Comparison of ENCODE assay signal across 28 mouse cellular contexts in genomic region chr1:34587298-34588096, GRCm38 (mm10). TPM values are rescaled to one million over a fixed set of nuclear protein-coding genes. Genes with fewer than 3 reads are reported as not detected.
DNase-seq lines count a peak whose midpoint lies in the region; ATAC-seq and TF ChIP-seq lines count a peak whose summit lies in the region.
"Had no signal": no experiment of that assay in that cellular context is flagged by ENCODE, and none has a peak within 500 bp of the region (broad histone marks: within the 10 kb centered on the region; RNA-seq: fewer than 3 reads in every experiment).

No protein-coding gene starts in this region.

- ATAC-seq in cerebellum, adult (ENCODE audit: insufficient number of reproducible peaks, low FRiP score, low TSS enrichment) = no peak
- 0 out of 2 replicates have a peak, but pooled peaks have one; percentile 18 for ATAC-seq in stomach, embryonic 15.5 days (ENCODE audit: insufficient read depth, low FRiP score, low read depth)
- ATAC-seq: forebrain, embryonic 14.5 days; forebrain, embryonic 16.5 days; Patski had no signal

- peaks cover 3% of the 10 kb centered on the region for H3K9me3 ChIP-seq in CH12.LX (replicated peaks; ENCODE audit: low read length)
- no peaks in the 10 kb centered on the region for H3K9me3 ChIP-seq in stomach, embryonic 15.5 days
- H3K9me3 ChIP-seq: embryonic facial prominence, embryonic 12.5 days; forebrain, embryonic 10.5 days; forebrain, embryonic 12.5 days; G1E had no signal

- intact Hi-C loops in heart, postnatal 14 days (cut with DNase I) = no loop called here

- no peak overlapping the region for H3K4me3 ChIP-seq in CH12.LX (replicated peaks in 1 of 3; ENCODE audit: low read depth in 2 of 3, low read length in 2 of 3, poor library complexity in 1 of 3)
- no peak overlapping the region for H3K4me3 ChIP-seq in stomach, embryonic 15.5 days (replicated peaks)
- H3K4me3 ChIP-seq: embryonic facial prominence, embryonic 12.5 days; erythroblast, embryonic 14.5 days; forebrain, embryonic 10.5 days; forebrain, embryonic 12.5 days; gastrocnemius, adult 2 months had no signal

- in situ Hi-C loops in CH12.LX (cut with MboI; ENCODE audit: low pct_ligation_motif_present, low pct_unique_long_range_greater_than_20kb, low sequenced_read_pairs) = no loop called here

- peak overlapping the region; percentile 63 for H3K27ac ChIP-seq in CH12.LX (ENCODE audit: insufficient read depth, low read depth)
- H3K27ac ChIP-seq in stomach, embryonic 15.5 days = no peak overlapping the region
- H3K27ac ChIP-seq: embryonic facial prominence, embryonic 12.5 days; forebrain, embryonic 10.5 days; forebrain, embryonic 12.5 days; gastrocnemius, adult 2 months had no signal

- no peak for TF ChIP-seq CTCF in CH12.LX (conservative IDR thresholded peaks at IDR 0.05 in 1 of 2, IDR thresholded peaks at IDR 0.05 in 1 of 2; ENCODE audit: low read depth in 2 of 2, low read length in 2 of 2)

- H3K79me2 ChIP-seq in CH12.LX (replicated peaks; ENCODE audit: control insufficient read depth, extremely low read depth, insufficient read depth, poor library complexity, severe bottlenecking) = no peaks in the 10 kb centered on the region

- H3K4me1 ChIP-seq in CH12.LX (ENCODE audit: control insufficient read depth in 1 of 2, insufficient read depth in 2 of 2) = peaks cover 18 to 28% of the 10 kb centered on the region in 2 experiments
- H3K4me1 ChIP-seq in stomach, embryonic 15.5 days = no peaks in the 10 kb centered on the region
- H3K4me1 ChIP-seq: embryonic facial prominence, embryonic 12.5 days; forebrain, embryonic 10.5 days; forebrain, embryonic 12.5 days had no signal

- TF ChIP-seq EP300 in CH12.LX (IDR thresholded peaks at IDR 0.05; ENCODE audit: low read length) = peak; percentile 60

- 80% methylated on average over 22 of the region's 22 CpGs for WGBS in stomach, embryonic 15.5 days

- no peak; the same call in 1 of the 2 replicates for TF ChIP-seq RAD21 in CH12.LX (IDR thresholded peaks at IDR 0.05; ENCODE audit: low read depth, low read length)

- TF ChIP-seq POLR2A in CH12.LX (IDR thresholded peaks at IDR 0.05; ENCODE audit: low read depth, low read length) = 0 out of 2 replicates have a peak, but pooled peaks have one; percentile 21

- dilution Hi-C loops in CH12.LX (cut with MboI; ENCODE audit: extremely low pct_ligation_motif_present, extremely low pct_unique_long_range_greater_than_20kb, low sequenced_read_pairs) = no loop called here

- DNase-seq in cerebellum, adult 9-10 months = peak; percentile 34
- no peak for DNase-seq in cerebellum, postnatal 14 days
- peak; percentile 14 to 27 for DNase-seq in cerebellum, postnatal 25 days
- DNase-seq in CH12.LX (ENCODE audit: extremely low read depth) = peak; percentile 79
- no peak for DNase-seq in heart, postnatal 14 days
- no peak for DNase-seq in T-cell, adult 2 months (ENCODE audit: low spot score)
- DNase-seq: adrenal gland, adult 2 months; adrenal gland, postnatal 10 days; adrenal gland, postnatal 25 days; cerebellum, postnatal 10 days; embryo, embryonic 11 days; gastrocnemius, adult 2 months had no signal

- H3K36me3 ChIP-seq in CH12.LX (replicated peaks in 1 of 2; ENCODE audit: control insufficient read depth in 1 of 2, insufficient read depth in 1 of 2, low read length in 1 of 2) = no peaks in the 10 kb centered on the region
- no peaks in the 10 kb centered on the region for H3K36me3 ChIP-seq in stomach, embryonic 15.5 days
- H3K36me3 ChIP-seq: embryonic facial prominence, embryonic 12.5 days; forebrain, embryonic 10.5 days; G1E had no signal

- H3K9ac ChIP-seq in CH12.LX (ENCODE audit: insufficient read depth, low read depth) = no peak overlapping the region
- no peak overlapping the region for H3K9ac ChIP-seq in stomach, embryonic 15.5 days
- H3K9ac ChIP-seq: embryonic facial prominence, embryonic 12.5 days; forebrain, embryonic 12.5 days had no signal

- H3K27me3 ChIP-seq in CH12.LX (replicated peaks) = peaks cover 21% of the 10 kb centered on the region
- no peaks in the 10 kb centered on the region for H3K27me3 ChIP-seq in stomach, embryonic 15.5 days (replicated peaks)
- H3K27me3 ChIP-seq: embryonic facial prominence, embryonic 12.5 days had no signal

- peak overlapping the region; percentile 35 for H3K4me2 ChIP-seq in CH12.LX (ENCODE audit: insufficient read depth, low read depth, poor library complexity, severe bottlenecking)
- no peak overlapping the region for H3K4me2 ChIP-seq in stomach, embryonic 15.5 days
- H3K4me2 ChIP-seq: embryonic facial prominence, embryonic 12.5 days; forebrain, embryonic 12.5 days had no signal

TF ChIP-seq in CH12.LX, 34 proteins besides CTCF, POLR2A, EP300 and RAD21:
- TF ChIP-seq BHLHE40 (IDR thresholded peaks at IDR 0.05; ENCODE audit: low read depth, low read length) (no peak), TBP (conservative IDR thresholded peaks at IDR 0.05; ENCODE audit: low read depth, low read length) (peak; percentile 50; the same call in 1 of the 2 replicates), IRF4 (IDR thresholded peaks at IDR 0.05; ENCODE audit: low read depth, low read length) (peak; percentile 83), ZNF384 (IDR thresholded peaks at IDR 0.05; ENCODE audit: low read depth, low read length) (no peak), ZMIZ1 (IDR thresholded peaks at IDR 0.05; ENCODE audit: low read depth, low read length) (0 out of 2 replicates have a peak, but pooled peaks have one; percentile 6), KAT2A (IDR thresholded peaks at IDR 0.05; ENCODE audit: insufficient replicate concordance, low read length) (0 out of 2 replicates have a peak, but pooled peaks have one; percentile 27), NRF1 (IDR thresholded peaks at IDR 0.05; ENCODE audit: low read depth, low read length) (no peak), MYC (IDR thresholded peaks at IDR 0.05; ENCODE audit: low read depth, low read length) (0 out of 2 replicates have a peak, but pooled peaks have one; percentile 24), CHD2 (IDR thresholded peaks at IDR 0.05; ENCODE audit: low read length) (peak; percentile 32; the same call in 1 of the 2 replicates), MXI1 (IDR thresholded peaks at IDR 0.05; ENCODE audit: low read depth, low read length) (peak; percentile 48), CHD1 (IDR thresholded peaks at IDR 0.05; ENCODE audit: low read depth, low read length) (peak; percentile 74; the same call in 1 of the 2 replicates), ELF1 (IDR thresholded peaks at IDR 0.05; ENCODE audit: low read depth, low read length) (peak; percentile 65), ETS1 (conservative IDR thresholded peaks at IDR 0.05; ENCODE audit: low read depth, low read length) (no peak; the same call in 1 of the 2 replicates), UBTF (IDR thresholded peaks at IDR 0.05; ENCODE audit: low read depth, low read length) (peak; percentile 85; the same call in 1 of the 2 replicates), TCF12 (IDR thresholded peaks at IDR 0.05; ENCODE audit: low read depth, low read length) (peak; percentile 41; the same call in 1 of the 2 replicates), MAX (IDR thresholded peaks at IDR 0.05; ENCODE audit: low read length) (0 out of 2 replicates have a peak, but pooled peaks have one; percentile 2), MAFK (IDR thresholded peaks at IDR 0.05; ENCODE audit: insufficient replicate concordance, low read length) (no peak)

RNA-seq across cellular contexts. Expression of gene Amer3, which starts 8.0 kb away (rescaled TPM):
- total RNA-seq in CH12.LX (2012; rRNA removed) (0.04 TPM in 1 of 2 replicates, not detected in the other), CH12.LX (2014; rRNA removed) (0.09 and 0.17 TPM in 2 replicates)
- polyA plus RNA-seq in CH12.LX (2012; ENCODE audit: insufficient read length, low read depth) = 0.15 and 0.20 TPM in 2 replicates
- polyA plus RNA-seq in stomach, embryonic 15.5 days (2015; fragmentation: Nextera tagmentation; extraction: Ambion mirVana) = 0.73 and 0.75 TPM in 2 replicates
- total RNA-seq in heart, postnatal 14 days (2021) = not detected
- total RNA-seq: common myeloid progenitor, adult 5-6 weeks; gastrocnemius, adult 2 months had no signal
- polyA plus RNA-seq: C2C12; erythroblast, embryonic 14.5 days; G1E; Patski had no signal

RNA-seq across cellular contexts. Expression of gene Prss40, which starts 26.8 kb away (rescaled TPM):
- total RNA-seq in CH12.LX (2012; rRNA removed) (not detected in 2 replicates), CH12.LX (2014; rRNA removed) (not detected in 2 replicates)
- polyA plus RNA-seq in CH12.LX (2012; ENCODE audit: insufficient read length, low read depth) = not detected in 2 replicates
- not detected in 2 replicates for polyA plus RNA-seq in stomach, embryonic 15.5 days (2015; fragmentation: Nextera tagmentation; extraction: Ambion mirVana)
- total RNA-seq in heart, postnatal 14 days (2021) = not detected
- total RNA-seq: adrenal gland, adult 2 months; adrenal gland, postnatal 10 days; adrenal gland, postnatal 25 days; adrenal gland, postnatal 4 days; common myeloid progenitor, adult 5-6 weeks; gastrocnemius, adult 2 months had no signal
- polyA plus RNA-seq: adrenal gland, adult 2 months; brain, embryonic 14.5 days; C2C12; embryonic facial prominence, embryonic 12.5 days; embryonic facial prominence, embryonic 14.5 days; erythroblast, embryonic 14.5 days; forebrain, embryonic 10.5 days; forebrain, embryonic 12.5 days; forebrain, embryonic 14.5 days; frontal cortex, adult 2 months; G1E; Patski had no signal

RNA-seq across cellular contexts. Expression of gene Cfc1, which starts 52.0 kb away (rescaled TPM):
- total RNA-seq in CH12.LX (2012; rRNA removed) = not detected in 2 replicates
- total RNA-seq in CH12.LX (2014; rRNA removed) = not detected in 2 replicates
- polyA plus RNA-seq in CH12.LX (2012; ENCODE audit: insufficient read length, low read depth) = not detected in 2 replicates
- polyA plus RNA-seq in stomach, embryonic 15.5 days (2015; fragmentation: Nextera tagmentation; extraction: Ambion mirVana) = 0.30 and 0.69 TPM in 2 replicates
- total RNA-seq in heart, postnatal 14 days (2021) = not detected
- total RNA-seq: adrenal gland, adult 2 months; adrenal gland, postnatal 10 days; adrenal gland, postnatal 25 days; adrenal gland, postnatal 4 days; common myeloid progenitor, adult 5-6 weeks; gastrocnemius, adult 2 months had no signal
- polyA plus RNA-seq: adrenal gland, adult 2 months; C2C12; erythroblast, embryonic 14.5 days; forebrain, embryonic 10.5 days; forebrain, embryonic 12.5 days; frontal cortex, adult 2 months; G1E; Patski had no signal

Comparison
In these comparisons a context has a peak if more than half of its experiments do, and no peak if none do; other contexts are left out.
1. DNase-seq: peak in cerebellum, adult 9-10 months (single experiment), cerebellum, postnatal 25 days (2 of 2) and CH12.LX (single experiment); none in cerebellum, postnatal 14 days (0 of 2), heart, postnatal 14 days (0 of 2) and T-cell, adult 2 months (single experiment).